Mouse (Mus musculus) liver, postnatal 0 days (tissue): ENCODE measurements around the gene Snap29. TPM values are rescaled to one million over a fixed set of nuclear protein-coding genes. Genes with fewer than 3 reads are reported as not detected.
A peak's percentile ranks its signal among the peaks of the same experiment; 100 is the strongest.

Experiments used
- ATAC-seq: fragments of 200-750 bp; cut with Nextera tagmentation; 2 replicates; pipeline ENCODE4 v1.8.0; 2017; ENCODE audit warnings: mild to moderate bottlenecking, moderate library complexity
- DNase-seq: peaks from one replicate; pipeline ENCODE4 v3.0.0-alpha.2; 2016
- H3K27ac ChIP-seq: fragments of 300-500 bp; sonication (generic); 2 replicates; pipeline ENCODE4 v1.5.1; 2014; ENCODE audit warnings: antibody characterized with exemption, moderate library complexity, mild to moderate bottlenecking, low read depth
- H3K27me3 ChIP-seq: fragments of 300-500 bp; sonication (generic); 2 replicates; pipeline ENCODE4 v1.6.1; 2014; ENCODE audit warnings: low read length, control low read depth, mixed read lengths; ENCODE audit not compliant: insufficient read depth
- H3K36me3 ChIP-seq: fragments of 300-500 bp; sonication (generic); replicated peaks from 2 replicates; pipeline ENCODE4 v1.6.1; 2014; ENCODE audit warnings: mild to moderate bottlenecking, control low read depth, low read length, moderate library complexity, mixed read lengths; ENCODE audit not compliant: insufficient read depth
- H3K4me1 ChIP-seq: fragments of 300-500 bp; sonication (generic); 2 replicates; pipeline ENCODE4 v1.6.1; 2014; ENCODE audit warnings: antibody characterized with exemption, mild to moderate bottlenecking, control low read depth; ENCODE audit not compliant: insufficient read depth
- H3K4me2 ChIP-seq: fragments of 300-500 bp; sonication (generic); 2 replicates; pipeline ENCODE4 v1.6.1; 2014; ENCODE audit warnings: low read depth, mild to moderate bottlenecking, low read length, moderate library complexity, mixed read lengths
- H3K4me3 ChIP-seq: fragments of 300-500 bp; sonication (generic); 2 replicates; pipeline ENCODE4 v1.5.1; 2014; ENCODE audit warnings: low read depth, low read length
- H3K9ac ChIP-seq: fragments of 300-500 bp; sonication (generic); replicated peaks from 2 replicates; pipeline ENCODE4 v1.6.1; 2014; ENCODE audit warnings: mild to moderate bottlenecking, moderate library complexity
- H3K9me3 ChIP-seq: fragments of 300-500 bp; sonication (generic); 2 replicates; pipeline ENCODE4 v1.6.1; 2016; ENCODE audit warnings: mild to moderate bottlenecking, control low read depth, low read length, mixed read lengths
- CTCF ChIP-seq: sonication (generic); IDR thresholded peaks from 2 replicates; pipeline ENCODE4 v1.5.1; 2016; ENCODE audit warnings: antibody characterized with exemption, low read depth
- EP300 ChIP-seq: IDR thresholded peaks from 2 replicates; pipeline ENCODE4 v1.6.1; 2016; ENCODE audit warnings: antibody characterized with exemption, low read depth, mild to moderate bottlenecking
- WGBS: fragments of 180-500 bp; shearing (Covaris S2); extraction: QIAGEN DNeasy Blood & Tissue Kit; methylation state at CpG from one replicate; pipeline ENCODE4 v1.1.7; 2014; ENCODE audit not compliant: insufficient replicate concordance; 5-methylcytosine and 5-hydroxymethylcytosine counted together
- polyA plus RNA-seq: library from polyadenylated mRNA; unstranded; fragments of >200 nt; fragmentation: Nextera tagmentation; extraction: Ambion mirVana; gene quantifications from 2 replicates; pipeline ENCODE4 v1.2.1, GENCODE M21; 2015

Gene Snap29
- polyA plus RNA-seq, 1 experiment from 2014 or later: 7.2 TPM

DNA sequence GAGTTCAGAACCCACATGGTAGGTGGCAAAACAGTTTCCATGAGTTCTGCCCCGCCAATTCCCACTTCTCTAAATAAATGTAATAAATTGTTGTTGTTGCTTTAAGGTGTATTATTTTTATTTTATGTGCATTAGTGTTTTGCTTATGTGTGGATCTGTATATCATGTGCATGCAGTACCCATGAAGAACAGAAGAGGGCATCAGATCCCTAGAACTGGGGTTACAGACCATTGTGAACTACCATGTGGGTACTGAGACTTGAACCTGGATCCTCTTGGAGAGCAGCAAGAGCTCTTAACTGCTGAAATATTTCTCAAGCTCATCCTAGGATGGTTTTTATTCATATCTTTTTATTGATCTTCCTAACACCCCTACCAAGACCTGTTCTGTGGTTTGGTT, 2.9 kb upstream of the Snap29 start:
- H3K9ac ChIP-seq: no peak overlapping the region
- DNase-seq (peak; percentile 45), ATAC-seq (no peak)
- no peak overlapping the region for H3K4me3 ChIP-seq
- H3K27ac ChIP-seq: no peak overlapping the region
- H3K9me3 ChIP-seq: no peaks in the 10 kb centered on the region
- H3K36me3 ChIP-seq: 0 out of 2 replicates have a peak, but pooled peaks cover 2% of the 10 kb centered on the region
- H3K27me3 ChIP-seq: no peaks in the 10 kb centered on the region
- 73% methylated on average over 1 of the region's 1 CpGs for WGBS
- peaks cover 21% of the 10 kb centered on the region for H3K4me1 ChIP-seq
- TF ChIP-seq CTCF (peak; percentile 88), EP300 (no peak)
- no peak overlapping the region for H3K4me2 ChIP-seq

DNA sequence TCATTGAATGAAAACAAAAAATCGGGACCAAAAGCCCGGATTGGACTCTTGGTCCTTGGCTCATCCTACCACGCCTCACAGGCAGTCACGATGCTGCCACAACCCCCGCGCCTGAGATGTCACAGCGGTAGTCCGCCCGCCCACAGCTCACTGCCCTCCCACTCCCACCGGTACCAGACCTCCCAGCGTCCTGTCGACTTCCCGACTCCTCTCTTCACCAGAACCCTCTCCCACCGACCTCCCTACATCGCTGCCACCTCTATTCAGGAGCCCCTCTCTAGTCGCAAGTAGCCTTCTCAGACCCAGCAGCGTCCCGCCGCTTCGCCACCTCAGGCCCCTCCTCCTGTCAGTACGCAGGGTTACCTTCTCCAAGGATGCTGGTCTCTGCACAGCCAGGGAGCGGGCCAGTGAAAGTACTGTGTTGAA, 502 bp upstream of the Snap29 start:
- TF ChIP-seq EP300: no peak
- no peak for TF ChIP-seq CTCF
- Histone ChIP-seq H3K4me3 (peak overlapping the region; percentile 74), H3K9ac (peak overlapping the region; percentile 75), H3K4me2 (peak overlapping the region; percentile 81), H3K36me3 (0 out of 2 replicates have a peak, but pooled peaks cover 2% of the 10 kb centered on the region), H3K27ac (peak overlapping the region; percentile 79), H3K4me1 (peaks cover 32% of the 10 kb centered on the region), H3K9me3 (no peaks in the 10 kb centered on the region), H3K27me3 (no peaks in the 10 kb centered on the region)
- WGBS: 0% methylated on average over 22 of the region's 22 CpGs
- peak; percentile 67 for ATAC-seq
- peak; percentile 81 for DNase-seq

DNA sequence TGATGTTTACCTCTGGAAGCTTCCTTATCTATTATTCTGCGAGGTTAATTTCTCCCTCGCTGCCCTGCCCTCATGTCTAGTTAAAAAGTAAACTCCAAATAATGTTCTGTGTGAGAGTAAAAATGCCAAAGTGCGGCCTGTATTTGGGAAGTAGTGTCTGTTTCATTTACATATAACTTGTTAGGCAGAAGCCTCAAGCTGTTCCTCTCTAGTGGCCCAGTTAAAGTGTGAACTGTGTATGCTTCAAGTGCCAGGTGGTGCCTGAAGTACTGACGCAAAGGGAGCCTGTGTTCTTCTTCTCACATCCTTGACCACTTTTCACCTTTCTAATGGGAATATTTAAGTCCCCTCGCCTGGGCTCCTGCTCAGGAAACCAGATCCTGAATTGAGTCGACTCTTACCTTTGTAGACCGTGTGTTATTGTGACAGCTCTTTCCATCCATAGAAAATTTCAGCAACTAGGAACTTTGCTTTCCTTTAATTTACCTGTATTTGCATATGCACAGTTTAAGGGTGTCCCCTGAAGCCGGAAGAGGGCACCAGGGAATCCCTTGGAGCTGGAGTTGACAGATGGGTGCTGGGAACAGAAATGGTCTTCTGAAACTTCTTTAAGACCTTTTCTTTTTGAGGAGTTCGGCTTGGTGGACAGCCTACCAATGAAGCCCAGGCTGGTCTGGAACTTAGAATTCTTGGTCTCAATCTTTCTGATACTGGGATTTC, 886 bp downstream of the Snap29 start:
- H3K4me3 ChIP-seq: peak overlapping the region; percentile 74
- no peaks in the 10 kb centered on the region for H3K27me3 ChIP-seq
- peaks cover 34% of the 10 kb centered on the region for H3K4me1 ChIP-seq
- peak overlapping the region; percentile 76 for H3K9ac ChIP-seq
- DNase-seq: peak; percentile 22
- TF ChIP-seq EP300 (no peak), CTCF (no peak)
- no peaks in the 10 kb centered on the region for H3K9me3 ChIP-seq
- 27% methylated on average over 9 of the region's 9 CpGs for WGBS
- H3K4me2 ChIP-seq: peak overlapping the region; percentile 72
- ATAC-seq: no peak
- 0 out of 2 replicates have a peak, but pooled peaks cover 2% of the 10 kb centered on the region for H3K36me3 ChIP-seq
- H3K27ac ChIP-seq: peak overlapping the region; percentile 85

DNA sequence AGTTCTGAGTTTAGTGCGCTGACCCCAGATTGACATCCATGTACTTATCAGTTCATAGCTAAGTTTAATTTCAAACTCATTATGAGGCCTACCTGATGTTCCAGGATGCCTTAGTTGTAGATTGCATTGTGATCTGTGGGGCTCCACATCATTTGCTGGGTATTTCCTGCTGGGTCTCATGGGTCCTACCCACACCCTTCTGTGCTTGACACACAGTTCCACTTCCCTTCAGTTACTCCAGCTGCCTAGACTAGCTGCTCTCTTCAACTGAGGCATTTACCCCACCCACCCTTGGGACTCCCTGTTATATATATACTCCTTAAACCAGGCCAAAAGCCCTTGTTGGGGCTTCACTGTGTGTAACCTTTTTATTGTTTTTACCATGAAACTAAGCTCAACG, 3.3 kb downstream of the Snap29 start:
- peaks cover 34% of the 10 kb centered on the region for H3K4me1 ChIP-seq
- TF ChIP-seq CTCF: no peak
- no peak for TF ChIP-seq EP300
- no peaks in the 10 kb centered on the region for H3K9me3 ChIP-seq
- H3K27me3 ChIP-seq: no peaks in the 10 kb centered on the region
- H3K4me2 ChIP-seq: no peak overlapping the region
- H3K9ac ChIP-seq: peak overlapping the region; percentile 38
- H3K4me3 ChIP-seq: no peak overlapping the region
- ATAC-seq: no peak
- 0 out of 2 replicates have a peak, but pooled peaks cover 2% of the 10 kb centered on the region for H3K36me3 ChIP-seq
- 80% methylated on average over 2 of the region's 2 CpGs for WGBS
- peak; percentile 20 for DNase-seq
- H3K27ac ChIP-seq: peak overlapping the region; percentile 79

DNA sequence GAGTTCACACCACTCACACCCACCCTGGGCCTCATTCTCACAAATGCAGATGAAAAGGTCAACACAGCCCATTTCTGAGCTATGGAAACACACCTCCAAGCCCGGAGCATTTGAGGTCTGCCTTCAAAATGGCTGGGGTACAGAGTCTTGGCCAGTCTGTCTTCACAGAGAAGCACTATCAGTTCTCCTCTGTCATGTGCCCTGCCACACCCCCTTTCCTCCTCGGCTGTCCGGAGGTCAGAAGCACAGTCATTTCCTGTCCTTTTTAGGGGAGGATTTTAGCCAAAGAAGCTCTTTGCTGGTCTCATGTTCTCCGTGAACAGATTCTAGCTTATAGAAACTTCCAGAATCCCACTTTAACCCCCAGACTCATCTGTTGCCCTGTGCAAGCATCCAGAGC, 4.4 kb downstream of the Snap29 start:
- H3K27me3 ChIP-seq: no peaks in the 10 kb centered on the region
- 0 out of 2 replicates have a peak overlapping the region, but pooled peaks have one; percentile 14 for H3K4me2 ChIP-seq
- ATAC-seq (no peak), DNase-seq (peak; percentile 38)
- H3K27ac ChIP-seq: peak overlapping the region; percentile 79
- TF ChIP-seq CTCF (no peak), EP300 (no peak)
- no peak overlapping the region for H3K4me3 ChIP-seq
- H3K9me3 ChIP-seq: no peaks in the 10 kb centered on the region
- H3K36me3 ChIP-seq: 0 out of 2 replicates have a peak, but pooled peaks cover 2% of the 10 kb centered on the region
- no peak overlapping the region for H3K9ac ChIP-seq
- H3K4me1 ChIP-seq: peaks cover 27% of the 10 kb centered on the region
- WGBS: 35% methylated on average over 4 of the region's 4 CpGs

DNA sequence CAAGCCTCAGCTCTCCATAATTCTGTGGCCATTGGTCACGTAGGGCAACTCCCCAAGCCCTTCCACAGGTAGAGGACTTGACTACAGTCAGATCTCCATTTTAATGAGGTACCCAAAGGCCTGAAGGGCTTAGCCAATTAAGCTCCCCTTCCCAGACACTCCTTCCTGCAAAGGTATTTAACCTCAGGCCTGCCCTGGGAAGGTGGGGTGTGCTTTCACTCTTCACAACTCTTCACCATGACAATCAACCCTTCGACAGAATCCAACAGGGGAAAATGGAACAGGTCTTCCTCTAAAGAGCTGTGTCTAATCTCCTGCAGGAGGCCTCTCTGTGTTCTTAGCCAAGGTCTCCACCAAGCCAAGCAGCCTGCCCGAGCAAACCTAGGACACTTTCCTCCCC, 17.2 kb downstream of the Snap29 start:
- H3K9me3 ChIP-seq: no peaks in the 10 kb centered on the region
- peaks cover 52% of the 10 kb centered on the region for H3K36me3 ChIP-seq

More for the DNA sequence above, 17.2 kb downstream of the Snap29 start:
- WGBS: 79% methylated on average over 3 of the region's 3 CpGs
- TF ChIP-seq CTCF (no peak), EP300 (no peak)
- no peaks in the 10 kb centered on the region for H3K27me3 ChIP-seq
- DNase-seq (no peak), ATAC-seq (no peak)
- no peak overlapping the region for H3K4me2 ChIP-seq
- H3K27ac ChIP-seq: no peak overlapping the region
- H3K4me3 ChIP-seq: no peak overlapping the region
- no peaks in the 10 kb centered on the region for H3K4me1 ChIP-seq
- no peak overlapping the region for H3K9ac ChIP-seq
